ENCODE assay signal across 8 mouse cellular contexts in the genomic region with DNA sequence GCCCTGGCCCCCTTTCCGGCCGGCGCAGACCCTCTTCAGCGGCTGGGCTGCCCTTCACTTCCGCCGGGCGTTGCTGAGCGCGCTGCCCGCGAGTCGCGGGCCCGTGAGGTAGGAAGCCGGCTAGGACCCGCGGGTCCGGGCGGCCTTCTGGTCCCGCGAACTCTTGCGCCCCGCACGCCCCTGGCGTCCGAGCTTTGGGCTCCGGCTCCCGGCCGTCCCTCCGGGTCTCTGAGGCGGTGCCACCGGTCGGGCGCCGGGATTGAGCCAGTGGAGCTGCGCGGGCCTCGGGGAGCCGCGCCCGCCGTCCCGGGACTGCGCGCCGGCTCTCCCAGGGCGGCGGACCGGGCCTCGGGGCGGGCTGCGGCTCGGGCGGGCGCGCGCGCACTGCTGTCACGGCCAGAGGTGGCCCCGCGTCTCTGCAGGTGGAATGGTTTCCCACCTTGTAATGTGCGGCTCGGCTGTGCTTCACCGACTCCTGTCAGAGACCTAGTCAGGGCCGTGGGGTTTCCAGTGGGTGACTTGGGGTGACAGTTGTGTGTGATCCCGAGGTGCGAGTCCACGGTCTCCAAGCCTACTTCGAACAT. TPM values are rescaled to one million over a fixed set of nuclear protein-coding genes. Genes with fewer than 3 reads are reported as not detected.
A peak's percentile ranks its signal among the peaks of the same experiment; 100 is the strongest.
DNase-seq lines count a peak whose midpoint lies in the region; ATAC-seq and TF ChIP-seq lines count a peak whose summit lies in the region.
"Not testable (repeated sequence)": the region's sequence is repeated elsewhere in the genome, so short reads cannot be mapped to it uniquely, and the experiment has no call there.
"Had no signal": no experiment of that assay in that cellular context is flagged by ENCODE, and none has a peak within 500 bp of the region (broad histone marks: within the 10 kb centered on the region; RNA-seq: fewer than 3 reads in every experiment).

No protein-coding gene starts in this region.

- peak overlapping the region; percentile 56 for H3K9ac ChIP-seq in embryonic facial prominence, embryonic 11.5 days (replicated peaks; ENCODE audit: low read length)
- H3K9ac ChIP-seq in heart, adult 2 months (ENCODE audit: low read depth, low read length), result peak overlapping the region; percentile 91
- peak overlapping the region; percentile 68 for H3K9ac ChIP-seq in intestine, embryonic 16.5 days (ENCODE audit: low read depth, low read length)
- H3K9ac ChIP-seq in liver, adult 2 months (ENCODE audit: low read depth, low read length), result peak overlapping the region; percentile 77
- peak overlapping the region; percentile 67 for H3K9ac ChIP-seq in midbrain, embryonic 12.5 days (replicated peaks)

- not testable (repeated sequence) for H3K27me3 ChIP-seq in embryonic facial prominence, embryonic 11.5 days (ENCODE audit: control insufficient read depth, insufficient read depth, low read length); heart, adult 2 months (ENCODE audit: control insufficient read depth, insufficient read depth, low read length); intestine, embryonic 16.5 days (replicated peaks; ENCODE audit: control insufficient read depth, insufficient read depth, low read length); liver, adult 2 months (ENCODE audit: control insufficient read depth, insufficient read depth, low read length); midbrain, embryonic 12.5 days

- peak; percentile 46 for ATAC-seq in embryonic facial prominence, embryonic 11.5 days (replicated peaks; ENCODE audit: insufficient number of reproducible peaks, low FRiP score, low TSS enrichment, low read depth)
- ATAC-seq in intestine, embryonic 16.5 days, result peak; percentile 77
- ATAC-seq in midbrain, embryonic 12.5 days (ENCODE audit: low FRiP score, low read depth), result peak; percentile 67

- not testable (repeated sequence) for H3K27ac ChIP-seq in embryonic facial prominence, embryonic 11.5 days (replicated peaks; ENCODE audit: low read depth, low read length); intestine, embryonic 16.5 days (ENCODE audit: low read length); midbrain, embryonic 12.5 days (replicated peaks)
- peak overlapping the region; percentile 97 for H3K27ac ChIP-seq in heart, adult 2 months
- peak overlapping the region; percentile 46; the same call in 1 of the 2 replicates for H3K27ac ChIP-seq in liver, adult 2 months (replicated peaks; ENCODE audit: insufficient read depth, low read depth, low read length)

- peak overlapping the region; percentile 57 for H3K4me3 ChIP-seq in embryonic facial prominence, embryonic 11.5 days (ENCODE audit: low read depth, low read length)
- H3K4me3 ChIP-seq in heart, adult 2 months, result peak overlapping the region; percentile 92
- peak overlapping the region; percentile 69 for H3K4me3 ChIP-seq in intestine, embryonic 16.5 days (ENCODE audit: low read length)
- H3K4me3 ChIP-seq in liver, adult 2 months (ENCODE audit: insufficient read depth, low read depth, low read length), result peak overlapping the region; percentile 69
- H3K4me3 ChIP-seq in midbrain, embryonic 12.5 days, result peak overlapping the region; percentile 61

- peak; percentile 49 for DNase-seq in ZHBTc4 (ENCODE audit: low read depth, low spot score)
- not testable (repeated sequence) for DNase-seq in embryonic facial prominence, embryonic 11.5 days (ENCODE audit: low spot score); heart, adult 2 months; liver, adult 2 months (ENCODE audit: extremely low read depth, low read depth, low spot score)
- peak; percentile 12 for DNase-seq in right cerebral cortex, postnatal 4 days

- WGBS in embryonic facial prominence, embryonic 11.5 days, result under 1% methylated on average over 56 of the region's 69 CpGs
- under 1% methylated on average over 53 of the region's 69 CpGs for WGBS in heart, adult 2 months
- under 1% methylated on average over 58 of the region's 69 CpGs for WGBS in intestine, embryonic 16.5 days
- WGBS in liver, adult 2 months, result under 1% methylated on average over 60 of the region's 69 CpGs
- 1% methylated on average over 42 of the region's 69 CpGs for WGBS in midbrain, embryonic 12.5 days

- H3K4me1 ChIP-seq in embryonic facial prominence, embryonic 11.5 days (ENCODE audit: control insufficient read depth, insufficient read depth, low read length); heart, adult 2 months (ENCODE audit: control insufficient read depth, insufficient read depth, low read length); intestine, embryonic 16.5 days (ENCODE audit: control insufficient read depth, insufficient read depth, low read length): not testable (repeated sequence)
- H3K4me1 ChIP-seq in liver, adult 2 months (ENCODE audit: control insufficient read depth, insufficient read depth, low read length), result peaks cover 11% of the 10 kb centered on the region
- peaks cover 12% of the 10 kb centered on the region for H3K4me1 ChIP-seq in midbrain, embryonic 12.5 days

- TF ChIP-seq POLR2A in heart, adult 2 months (IDR thresholded peaks at IDR 0.05; ENCODE audit: insufficient read depth, low read depth, low read length); liver, adult 2 months (IDR thresholded peaks at IDR 0.05; ENCODE audit: extremely low read depth, insufficient read depth, low read length): not testable (repeated sequence)

- not testable (repeated sequence) for TF ChIP-seq EP300 in heart, adult 2 months (IDR thresholded peaks at IDR 0.05; ENCODE audit: insufficient read depth, low read depth, low read length)

- not testable (repeated sequence) for H3K9me3 ChIP-seq in embryonic facial prominence, embryonic 11.5 days (replicated peaks; ENCODE audit: control insufficient read depth, low read length); intestine, embryonic 16.5 days (ENCODE audit: control insufficient read depth, low read length); midbrain, embryonic 12.5 days

- H3K79me2 ChIP-seq in heart, adult 2 months (replicated peaks; ENCODE audit: control insufficient read depth, insufficient read depth, low read length), result not testable (repeated sequence)
- H3K79me2 ChIP-seq in liver, adult 2 months (ENCODE audit: control insufficient read depth, insufficient read depth, low read length), result peaks cover 19% of the 10 kb centered on the region

- not testable (repeated sequence) for H3K36me3 ChIP-seq in embryonic facial prominence, embryonic 11.5 days (replicated peaks; ENCODE audit: control insufficient read depth, insufficient read depth, low read depth, low read length); heart, adult 2 months (ENCODE audit: control insufficient read depth, insufficient read depth, low read length); intestine, embryonic 16.5 days (ENCODE audit: control insufficient read depth, insufficient read depth, low read length); liver, adult 2 months (ENCODE audit: control insufficient read depth, insufficient read depth, low read length); midbrain, embryonic 12.5 days

- not testable (repeated sequence) for TF ChIP-seq CTCF in heart, adult 2 months (IDR thresholded peaks at IDR 0.05); liver, adult 2 months (IDR thresholded peaks at IDR 0.05; ENCODE audit: low read depth, low read length)

- intact Hi-C loops in heart, adult 2 months (cut with DNase I), result loop anchor here (1.0 kb wide), 1 partner anchor 47 kb away; no protein-coding TSS in a partner anchor

- peak overlapping the region; percentile 76 for H3K4me2 ChIP-seq in embryonic facial prominence, embryonic 11.5 days (ENCODE audit: low read depth, low read length)
- peak overlapping the region; percentile 63 for H3K4me2 ChIP-seq in intestine, embryonic 16.5 days (ENCODE audit: low read depth, low read length)
- peak overlapping the region; percentile 70 for H3K4me2 ChIP-seq in midbrain, embryonic 12.5 days (replicated peaks)

RNA-seq across cellular contexts. Expression of a gene that starts 0.4 kb away (rescaled TPM):
- polyA plus RNA-seq in embryonic facial prominence, embryonic 11.5 days (2014; fragmentation: Nextera tagmentation; extraction: Ambion mirVana), result 5.5 and 5.6 TPM in 2 replicates
- total RNA-seq in heart, adult 2 months (2021), result 100 to 1,000 TPM in 1 of 2 experiments, 10 to 100 TPM in 1; 88.3 to 114 TPM
- polyA plus RNA-seq in heart, adult 2 months (2012; rRNA removed), result 28.5 and 55.3 TPM in 2 replicates
- polyA plus RNA-seq in intestine, embryonic 16.5 days (2015; fragmentation: Nextera tagmentation; extraction: Ambion mirVana), result 6.5 and 8.5 TPM in 2 replicates
- 18.3 and 18.4 TPM in 2 replicates for total RNA-seq in liver, adult 2 months (2014; rRNA removed)
- polyA plus RNA-seq in liver, adult 2 months (2012; rRNA removed), result 7.7 and 9.6 TPM in 2 replicates
- polyA plus RNA-seq in midbrain, embryonic 12.5 days (2016; fragmentation: Nextera tagmentation; extraction: Ambion mirVana), result 14.7 TPM in 2 replicates

RNA-seq across cellular contexts. Expression of a gene that starts 2.6 kb away (rescaled TPM):
- 2.2 and 5.5 TPM in 2 replicates for polyA plus RNA-seq in embryonic facial prominence, embryonic 11.5 days (2014; fragmentation: Nextera tagmentation; extraction: Ambion mirVana)
- total RNA-seq in heart, adult 2 months (2021), result 1 to 10 TPM; 1.1 to 1.3 TPM
- polyA plus RNA-seq in heart, adult 2 months (2012; rRNA removed), result 1.1 and 1.6 TPM in 2 replicates
- polyA plus RNA-seq in intestine, embryonic 16.5 days (2015; fragmentation: Nextera tagmentation; extraction: Ambion mirVana), result 0.07 and 0.09 TPM in 2 replicates
- total RNA-seq in liver, adult 2 months (2014; rRNA removed), result not detected in 2 replicates
- not detected in 2 replicates for polyA plus RNA-seq in liver, adult 2 months (2012; rRNA removed)
- 0.56 and 0.63 TPM in 2 replicates for polyA plus RNA-seq in midbrain, embryonic 12.5 days (2016; fragmentation: Nextera tagmentation; extraction: Ambion mirVana)

RNA-seq across cellular contexts. Expression of a gene that starts 38.7 kb away (rescaled TPM):
- 31.2 and 39.6 TPM in 2 replicates for polyA plus RNA-seq in embryonic facial prominence, embryonic 11.5 days (2014; fragmentation: Nextera tagmentation; extraction: Ambion mirVana)
- not detected for total RNA-seq in heart, adult 2 months (2021)
- polyA plus RNA-seq in heart, adult 2 months (2012; rRNA removed), result not detected in 2 replicates
- polyA plus RNA-seq in intestine, embryonic 16.5 days (2015; fragmentation: Nextera tagmentation; extraction: Ambion mirVana), result 7.8 and 11.3 TPM in 2 replicates
- total RNA-seq in liver, adult 2 months (2014; rRNA removed), result not detected in 2 replicates
- polyA plus RNA-seq in liver, adult 2 months (2012; rRNA removed), result not detected in 2 replicates
- polyA plus RNA-seq in midbrain, embryonic 12.5 days (2016; fragmentation: Nextera tagmentation; extraction: Ambion mirVana), result 0.60 TPM in 1 of 2 replicates, not detected in the other
- total RNA-seq: gastrocnemius, postnatal 36 days had no signal
